Mouse (Mus musculus): ENCODE measurements at regions not wholly inside any gene's neighbourhood (a gene's known extent, or its start where the extent isn't known, plus 50 kb on each side); places are given as distances from the start of the nearest gene placed in this dataset.

DNA sequence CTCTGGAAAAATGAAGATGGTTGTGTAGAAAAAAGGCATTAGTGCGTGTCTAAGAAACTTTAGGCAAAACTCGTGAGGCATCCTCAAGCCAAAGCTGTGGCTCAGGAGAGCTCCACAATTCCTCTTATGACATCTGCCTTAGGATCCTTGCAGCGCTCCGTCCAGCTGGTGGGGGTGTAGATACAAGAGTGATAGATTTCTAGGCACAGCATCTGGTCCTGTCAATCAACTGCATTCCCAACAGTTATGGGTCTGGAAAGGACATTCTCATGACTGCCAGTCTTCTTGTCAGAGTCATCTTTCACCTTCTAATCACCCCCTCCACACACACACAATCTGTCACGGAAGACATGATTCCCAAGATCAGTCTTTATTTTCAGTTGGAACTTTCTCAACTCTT is 89.2 kb upstream of the H2al1a start:
- TF ChIP-seq CTCF (conservative IDR thresholded peaks at IDR 0.05; ENCODE audit: insufficient read depth, insufficient read length, low read depth, low read length): no peak
- TF ChIP-seq POLR2A (IDR thresholded peaks at IDR 0.05; ENCODE audit: low read depth, low read length): no peak
